Mouse (Mus musculus) bone marrow macrophage, adult 2 months (primary cell): ENCODE measurements around the gene Hltf.

Source experiments
- CTCF ChIP-seq: IDR thresholded peaks from 2 replicates; pipeline ENCODE4 v1.5.1; 2012; ENCODE audit warnings: low read depth, mild to moderate bottlenecking, low read length, moderate library complexity
- POLR2A ChIP-seq: IDR thresholded peaks from 2 replicates; pipeline ENCODE4 v1.6.1; 2012; ENCODE audit warnings: mild to moderate bottlenecking, low read depth, low read length, borderline replicate concordance

- no peak for TF ChIP-seq POLR2A
- no peak for TF ChIP-seq CTCF
These were observed 29.0 kb upstream of the Hltf start for GRCm38 (mm10) chr3:20028640-20029039.
